Mouse (Mus musculus): ENCODE data around the gene Slc31a2. TPM values are rescaled to one million over a fixed set of nuclear protein-coding genes. Genes with fewer than 3 reads are reported as not detected.

Gene Slc31a2
- polyA plus RNA-seq, 1 experiment from 2014 or later, result 12.4 TPM

DNA sequence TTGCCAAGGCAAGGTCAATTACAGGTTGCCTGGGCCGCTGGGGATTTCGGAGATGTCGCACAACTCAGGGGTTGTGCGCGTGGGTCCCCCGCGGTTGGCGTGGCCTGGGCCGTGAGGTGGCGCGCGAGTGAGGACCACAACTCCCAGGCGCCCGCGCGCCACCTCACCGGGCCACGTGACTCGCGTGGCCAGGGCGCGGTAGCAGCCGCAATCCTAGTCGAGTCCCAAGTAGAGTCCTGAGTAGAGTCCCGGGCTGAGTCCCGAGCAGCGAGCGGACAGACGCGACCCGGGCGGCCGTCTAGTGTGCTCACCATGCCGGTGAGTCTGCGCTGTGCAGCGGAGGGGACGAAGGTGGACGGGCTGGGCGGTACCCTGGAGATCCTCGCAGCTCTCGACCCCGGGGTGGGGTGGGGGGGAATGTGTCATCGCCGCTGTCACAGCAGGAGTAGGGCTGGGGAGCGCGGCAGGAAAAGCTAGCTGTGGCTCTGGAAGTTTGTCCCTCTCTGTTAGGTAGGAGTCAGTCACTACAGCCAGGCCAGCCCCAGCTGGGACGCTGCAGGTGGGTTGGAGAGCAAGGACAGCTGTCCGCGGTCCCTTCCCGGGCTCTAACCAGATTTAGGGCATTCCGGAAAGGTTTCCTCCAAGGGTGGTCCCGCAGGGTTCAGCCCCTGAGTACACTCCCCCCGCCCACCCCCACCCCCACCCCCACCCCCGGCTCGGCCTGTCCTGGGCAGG is 24.1 kb downstream of the Slc31a2 start:
- under 1% methylated on average over 54 of the region's 55 CpGs for WGBS
- DNase-seq (ENCODE audit: low spot score), result peak; percentile 84
- H3K27me3 ChIP-seq (ENCODE audit: low read depth, poor library complexity, severe bottlenecking), result no peaks in the 10 kb centered on the region
- H3K9me3 ChIP-seq (replicated peaks), result no peaks in the 10 kb centered on the region
- peak overlapping the region; percentile 84 for H3K27ac ChIP-seq (replicated peaks)
- peak overlapping the region; percentile 81 for H3K4me3 ChIP-seq
- H3K4me1 ChIP-seq, result peaks cover 19% of the 10 kb centered on the region
- H3K36me3 ChIP-seq, result no peaks in the 10 kb centered on the region

DNA sequence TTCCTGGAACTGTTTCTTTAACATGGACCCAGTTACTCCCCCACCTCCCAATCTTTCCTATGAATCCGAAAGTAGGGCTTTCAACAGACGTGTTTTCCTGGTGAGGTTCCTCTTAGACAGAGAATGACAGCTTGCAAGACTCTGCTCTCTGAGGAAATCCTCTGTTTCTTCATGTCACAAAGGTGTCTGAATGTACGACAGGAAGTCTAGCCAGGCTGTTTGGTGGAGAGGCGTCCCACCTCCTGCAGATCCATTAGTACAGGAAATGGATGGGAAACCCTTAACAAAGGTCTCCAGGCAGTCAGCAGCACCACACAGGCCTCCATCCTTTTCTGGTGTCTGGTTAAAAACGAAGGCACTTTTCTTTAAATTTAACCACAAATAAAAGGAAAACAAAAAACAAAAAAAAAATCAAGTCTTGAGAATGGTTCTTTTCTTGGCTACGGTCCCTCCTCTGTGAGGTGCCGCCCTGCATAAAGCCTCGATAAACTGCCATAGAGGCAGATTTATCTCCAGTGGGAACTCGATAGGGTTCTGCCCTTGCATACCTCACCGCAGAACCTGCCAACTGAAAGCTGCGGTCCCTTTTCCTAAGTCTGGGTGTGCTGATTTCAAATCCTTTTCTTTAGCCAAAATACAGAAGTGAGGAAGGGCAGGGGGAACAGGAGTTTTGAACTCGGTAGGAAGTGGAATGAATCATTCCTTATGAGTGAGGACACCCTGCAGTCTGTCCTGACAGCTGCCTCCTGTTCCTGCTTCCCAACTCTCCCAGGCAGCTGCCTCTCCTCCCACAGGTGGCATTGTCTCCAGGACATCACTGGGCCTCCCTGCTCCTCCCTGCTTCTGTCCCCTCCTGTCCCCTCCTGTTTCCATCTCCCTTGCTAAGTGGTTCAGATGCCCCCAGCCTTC is 24.9 kb downstream of the Slc31a2 start:
- 18% methylated on average over 12 of the region's 12 CpGs for WGBS
- H3K36me3 ChIP-seq, result no peaks in the 10 kb centered on the region
- peak overlapping the region; percentile 81 for H3K4me3 ChIP-seq
- no peaks in the 10 kb centered on the region for H3K27me3 ChIP-seq (ENCODE audit: low read depth, poor library complexity, severe bottlenecking)
- H3K9me3 ChIP-seq (replicated peaks), result no peaks in the 10 kb centered on the region
- no peak for DNase-seq (ENCODE audit: low spot score)
- H3K4me1 ChIP-seq, result peaks cover 21% of the 10 kb centered on the region
- peak overlapping the region; percentile 84 for H3K27ac ChIP-seq (replicated peaks)

DNA sequence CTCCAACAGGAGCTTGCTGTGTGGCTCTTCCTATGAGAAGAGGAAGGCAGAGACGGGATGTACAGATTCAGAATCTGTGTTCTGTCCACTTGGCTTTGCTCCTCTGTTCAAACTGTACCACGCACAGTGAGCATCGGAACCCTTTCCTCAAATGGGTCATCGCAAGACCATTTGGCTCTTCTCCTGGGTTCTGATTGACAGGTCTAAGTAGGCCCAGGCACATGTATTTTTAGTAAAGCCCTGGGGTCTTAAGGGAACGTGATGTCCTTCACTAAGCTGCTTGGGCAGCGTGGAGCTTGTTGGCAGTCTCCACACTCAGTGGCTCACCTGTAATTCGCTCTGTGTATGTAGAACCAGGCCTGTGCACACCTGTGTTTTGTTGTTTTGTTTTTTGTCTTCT is 26.9 kb downstream of the Slc31a2 start:
- Histone ChIP-seq H3K27me3 (ENCODE audit: low read depth, poor library complexity, severe bottlenecking) (no peaks in the 10 kb centered on the region), H3K27ac (replicated peaks) (no peak overlapping the region), H3K4me3 (no peak overlapping the region), H3K4me1 (peaks cover 36% of the 10 kb centered on the region), H3K36me3 (no peaks in the 10 kb centered on the region), H3K9me3 (replicated peaks) (no peaks in the 10 kb centered on the region)
- WGBS, result 87% methylated on average over 7 of the region's 7 CpGs
- DNase-seq (ENCODE audit: low spot score), result no peak

DNA sequence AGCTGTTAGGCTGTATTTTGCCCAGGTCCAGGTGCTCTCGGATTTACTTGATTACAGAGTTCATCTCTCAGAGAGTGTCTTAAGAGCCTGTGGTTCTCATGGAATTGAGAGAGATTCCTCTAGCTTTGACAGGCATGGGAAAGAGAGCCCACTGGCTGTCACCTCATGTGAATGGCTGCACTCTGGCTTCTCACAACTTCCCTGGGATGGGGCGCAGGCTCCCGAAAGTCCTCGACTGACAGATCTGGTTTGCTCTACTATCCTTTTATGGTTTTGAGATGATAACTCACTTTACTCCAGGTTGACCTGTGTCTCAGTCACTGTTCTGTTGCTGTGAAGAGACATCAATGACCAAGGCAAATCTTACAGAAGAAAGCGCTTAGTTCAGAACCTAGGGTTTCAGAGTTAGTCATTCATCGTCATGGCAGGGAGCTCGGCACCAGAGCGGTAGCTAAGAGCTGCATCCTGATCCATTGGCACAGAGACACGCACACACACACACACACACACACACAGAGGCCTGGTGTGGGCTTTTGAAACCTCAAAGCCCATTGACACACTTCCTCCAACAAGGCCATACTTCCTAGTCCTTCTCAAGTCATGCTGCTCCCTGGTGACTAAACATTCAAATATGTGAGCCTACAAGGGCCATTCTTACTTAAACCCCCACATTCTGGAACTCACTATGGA is 28.6 kb downstream of the Slc31a2 start:
- 93% methylated on average over 9 of the region's 9 CpGs for WGBS
- H3K36me3 ChIP-seq, result 0 out of 2 replicates have a peak, but pooled peaks cover 5% of the 10 kb centered on the region
- no peak overlapping the region for H3K4me3 ChIP-seq
- no peak overlapping the region for H3K27ac ChIP-seq (replicated peaks)
- H3K4me1 ChIP-seq, result peaks cover 34% of the 10 kb centered on the region
- H3K27me3 ChIP-seq (ENCODE audit: low read depth, poor library complexity, severe bottlenecking), result no peaks in the 10 kb centered on the region
- no peak for DNase-seq (ENCODE audit: low spot score)
- H3K9me3 ChIP-seq (replicated peaks), result no peaks in the 10 kb centered on the region

GRCm38 (mm10) chr4:62292461-62293180 is 30.3 kb downstream of the Slc31a2 start:
- 82% methylated on average over 8 of the region's 8 CpGs for WGBS
- Histone ChIP-seq H3K4me1 (peaks cover 21% of the 10 kb centered on the region), H3K27me3 (ENCODE audit: low read depth, poor library complexity, severe bottlenecking) (no peaks in the 10 kb centered on the region), H3K4me3 (no peak overlapping the region), H3K27ac (replicated peaks) (no peak overlapping the region), H3K36me3 (peaks cover 22% of the 10 kb centered on the region), H3K9me3 (replicated peaks) (no peaks in the 10 kb centered on the region)
- no peak for DNase-seq (ENCODE audit: low spot score)

- no peak overlapping the region for H3K4me3 ChIP-seq
- no peaks in the 10 kb centered on the region for H3K27me3 ChIP-seq (ENCODE audit: low read depth, poor library complexity, severe bottlenecking)
- no peaks in the 10 kb centered on the region for H3K9me3 ChIP-seq (replicated peaks)
- 73% methylated on average over 10 of the region's 10 CpGs for WGBS
- peaks cover 17% of the 10 kb centered on the region for H3K4me1 ChIP-seq
- H3K27ac ChIP-seq (replicated peaks), result 0 out of 2 replicates have a peak overlapping the region, but pooled peaks have one; percentile 59
- DNase-seq (ENCODE audit: low spot score), result no peak
- H3K36me3 ChIP-seq, result peaks cover 29% of the 10 kb centered on the region
These were observed 31.0 kb downstream of the Slc31a2 start for GRCm38 (mm10) chr4:62293219-62293861.

DNA sequence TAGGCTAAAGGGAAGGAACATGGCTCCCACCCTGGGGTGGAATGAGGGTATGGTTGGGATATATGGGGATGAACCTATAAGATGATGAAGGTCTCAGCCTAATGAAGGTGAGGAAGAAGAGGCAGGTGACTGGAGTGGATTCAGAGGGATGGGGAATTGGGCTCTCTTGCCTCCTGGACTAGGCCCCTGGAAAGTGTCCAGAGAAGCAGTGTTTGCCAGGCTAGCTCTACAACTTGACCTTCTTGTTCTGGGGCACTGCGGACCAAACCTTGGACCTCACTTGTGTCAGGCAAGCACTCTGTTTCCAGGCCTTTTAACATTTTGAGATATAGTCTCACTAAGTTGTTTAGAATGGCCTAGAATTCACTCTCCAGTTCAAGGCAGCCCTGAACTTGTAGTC is 32.4 kb downstream of the Slc31a2 start:
- WGBS, result 100% methylated on average over 1 of the region's 1 CpGs
- no peak for DNase-seq (ENCODE audit: low spot score)
- Histone ChIP-seq H3K27me3 (ENCODE audit: low read depth, poor library complexity, severe bottlenecking) (no peaks in the 10 kb centered on the region), H3K4me3 (no peak overlapping the region), H3K27ac (replicated peaks) (no peak overlapping the region), H3K36me3 (peaks cover 43% of the 10 kb centered on the region), H3K9me3 (replicated peaks) (no peaks in the 10 kb centered on the region), H3K4me1 (peaks cover 17% of the 10 kb centered on the region)

DNA sequence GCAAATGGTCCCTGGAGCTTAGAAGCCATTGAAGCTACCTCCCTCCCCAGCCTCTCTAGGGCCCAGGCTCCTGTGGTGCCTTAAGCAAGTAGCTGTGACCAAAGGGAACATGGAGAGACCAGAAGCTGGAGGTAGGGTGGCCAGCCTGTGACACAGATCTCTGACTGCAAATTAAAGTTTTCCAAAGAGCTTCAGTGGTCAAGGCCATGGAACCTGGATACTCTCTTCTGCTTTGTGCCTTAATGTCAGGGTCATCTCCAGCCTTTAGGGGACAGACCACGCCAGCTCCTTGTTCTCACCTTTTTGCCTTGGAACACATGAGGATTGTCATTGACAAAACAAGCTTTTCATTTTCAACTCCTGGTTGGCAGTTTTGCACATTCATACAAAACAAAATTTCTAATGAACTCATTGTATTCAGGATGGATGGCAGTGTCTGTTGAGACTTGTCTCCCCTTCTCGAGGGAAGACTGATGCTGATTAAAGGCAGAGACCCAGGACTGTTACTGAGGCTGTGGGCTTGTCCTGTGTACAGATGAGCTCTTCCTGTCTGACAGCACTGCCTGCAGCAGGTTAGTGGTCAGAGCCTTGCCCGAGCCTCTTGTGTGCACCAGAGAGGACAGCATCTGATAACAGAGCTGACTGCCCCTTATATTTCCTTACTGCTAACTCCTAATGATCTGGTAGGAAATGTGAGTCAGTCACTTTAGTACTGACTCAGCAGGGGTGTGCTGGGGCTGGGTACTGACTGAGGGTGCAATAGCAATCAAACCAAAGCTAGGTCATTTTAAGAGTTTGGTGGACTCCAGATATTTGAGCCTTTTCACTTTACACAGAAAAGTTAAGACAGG is 35.1 kb downstream of the Slc31a2 start:
- Histone ChIP-seq H3K4me1 (peaks cover 12% of the 10 kb centered on the region), H3K36me3 (peaks cover 70% of the 10 kb centered on the region), H3K9me3 (replicated peaks) (no peaks in the 10 kb centered on the region), H3K27ac (replicated peaks) (no peak overlapping the region), H3K4me3 (no peak overlapping the region), H3K27me3 (ENCODE audit: low read depth, poor library complexity, severe bottlenecking) (no peaks in the 10 kb centered on the region)
- no peak for DNase-seq (ENCODE audit: low spot score)
- 89% methylated on average over 3 of the region's 3 CpGs for WGBS

DNA sequence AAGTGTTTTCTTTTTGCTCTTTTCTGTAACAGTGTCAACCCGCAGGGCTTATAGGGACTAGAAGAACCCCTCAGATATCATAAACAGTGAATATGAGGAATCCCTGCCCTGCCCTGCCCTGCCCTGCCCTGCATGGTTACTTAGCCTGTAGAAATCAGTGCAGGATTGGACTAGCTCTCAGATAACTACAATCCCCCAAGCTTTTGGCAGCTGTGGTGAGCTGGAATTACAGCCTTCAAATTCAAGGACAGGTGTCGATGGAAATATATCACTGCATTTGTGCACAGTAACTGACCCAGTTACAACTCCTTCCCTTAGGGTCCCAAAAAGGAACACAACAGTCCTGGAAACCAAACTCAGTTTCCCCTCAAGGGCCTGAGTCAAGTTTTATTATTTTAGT is 37.6 kb downstream of the Slc31a2 start:
- Histone ChIP-seq H3K9me3 (replicated peaks) (no peaks in the 10 kb centered on the region), H3K36me3 (peaks cover 92% of the 10 kb centered on the region), H3K27me3 (ENCODE audit: low read depth, poor library complexity, severe bottlenecking) (no peaks in the 10 kb centered on the region), H3K27ac (replicated peaks) (no peak overlapping the region), H3K4me3 (no peak overlapping the region), H3K4me1 (peaks cover 3% of the 10 kb centered on the region; the same call in 1 of the 2 replicates)
- WGBS, result 92% methylated on average over 2 of the region's 2 CpGs
- DNase-seq (ENCODE audit: low spot score), result no peak

DNA sequence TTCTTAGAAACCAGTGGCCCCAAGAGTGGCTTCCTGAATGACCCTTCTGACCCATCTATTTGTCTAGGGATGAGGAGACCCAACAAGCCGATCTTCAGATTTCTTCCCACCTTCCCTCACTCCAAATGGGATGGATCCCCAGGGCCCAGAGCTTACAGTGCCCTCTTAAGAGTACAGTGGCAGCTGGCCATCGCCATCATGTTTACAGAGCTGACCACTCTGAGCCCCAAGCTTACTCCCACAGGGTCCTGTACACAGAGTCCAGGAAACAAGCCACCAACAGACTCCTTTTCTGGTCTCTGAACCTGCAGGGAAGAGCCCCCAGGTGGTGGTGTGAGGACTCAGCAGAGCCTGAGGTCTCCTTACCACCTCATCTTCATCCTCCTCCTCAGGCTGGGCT is 40.4 kb downstream of the Slc31a2 start:
- H3K27me3 ChIP-seq (ENCODE audit: low read depth, poor library complexity, severe bottlenecking), result no peaks in the 10 kb centered on the region
- H3K9me3 ChIP-seq (replicated peaks), result no peaks in the 10 kb centered on the region
- H3K27ac ChIP-seq (replicated peaks), result no peak overlapping the region
- H3K4me3 ChIP-seq, result no peak overlapping the region
- no peak for DNase-seq (ENCODE audit: low spot score)
- 56% methylated on average over 2 of the region's 2 CpGs for WGBS
- peaks cover 88% of the 10 kb centered on the region for H3K36me3 ChIP-seq
- H3K4me1 ChIP-seq, result peaks cover 3% of the 10 kb centered on the region; the same call in 1 of the 2 replicates

GRCm38 (mm10) chr4:62303288-62303687 is 40.9 kb downstream of the Slc31a2 start:
- H3K4me3 ChIP-seq, result no peak overlapping the region
- H3K4me1 ChIP-seq, result peaks cover 3% of the 10 kb centered on the region; the same call in 1 of the 2 replicates
- H3K27me3 ChIP-seq (ENCODE audit: low read depth, poor library complexity, severe bottlenecking), result no peaks in the 10 kb centered on the region
- WGBS, result 94% methylated on average over 1 of the region's 1 CpGs
- H3K9me3 ChIP-seq (replicated peaks), result no peaks in the 10 kb centered on the region
- peaks cover 87% of the 10 kb centered on the region for H3K36me3 ChIP-seq
- H3K27ac ChIP-seq (replicated peaks), result no peak overlapping the region
- DNase-seq (ENCODE audit: low spot score), result no peak

Measured in midbrain, embryonic 10.5 days (tissue).